Mouse (Mus musculus): Measurements from ENCODE around the gene B3galt4.
A peak's percentile ranks its signal among the peaks of the same experiment; 100 is the strongest.

Gene B3galt4

GRCm38 (mm10) chr17:33947430-33948089 lies 3.7 kb downstream of the B3galt4 start:
- DNase-seq (ENCODE audit: low read depth in 2 of 2, low spot score in 2 of 2), result peak in 1 of 2 experiments; percentile 61

GRCm38 (mm10) chr17:33943454-33943853 lies 7.8 kb downstream of the B3galt4 start:
- DNase-seq (ENCODE audit: low read depth in 2 of 2, low spot score in 2 of 2), result no peak

- no peak for DNase-seq (ENCODE audit: low read depth in 2 of 2, low spot score in 2 of 2)
Measured at GRCm38 (mm10) chr17:33941381-33941780, 9.9 kb downstream of the B3galt4 start.

- DNase-seq (ENCODE audit: low read depth in 2 of 2, low spot score in 2 of 2), result no peak
Measured at GRCm38 (mm10) chr17:33940981-33941380, 10.3 kb downstream of the B3galt4 start.

- peak; percentile 75 to 79 for DNase-seq (ENCODE audit: low read depth in 2 of 2, low spot score in 2 of 2)
Measured at GRCm38 (mm10) chr17:33940206-33940805, 11.0 kb downstream of the B3galt4 start, which contains the start of the genes Pfdn6 and Wdr46. Pfdn6 (minus strand) TSS chr17:33940343. Wdr46 (plus strand) TSS chr17:33940660.

- DNase-seq (ENCODE audit: low read depth in 2 of 2, low spot score in 2 of 2), result no peak
Measured at GRCm38 (mm10) chr17:33938783-33939182, 12.5 kb downstream of the B3galt4 start.

GRCm38 (mm10) chr17:33936993-33937392 lies 14.3 kb downstream of the B3galt4 start:
- DNase-seq (ENCODE audit: low read depth in 2 of 2, low spot score in 2 of 2), result no peak

- DNase-seq (ENCODE audit: low read depth in 2 of 2, low spot score in 2 of 2), result no peak
Measured at GRCm38 (mm10) chr17:33935422-33936055, 15.7 kb downstream of the B3galt4 start.

GRCm38 (mm10) chr17:33932970-33933369 lies 18.3 kb downstream of the B3galt4 start:
- no peak for DNase-seq (ENCODE audit: low read depth in 2 of 2, low spot score in 2 of 2)

GRCm38 (mm10) chr17:33932448-33932847 lies 18.8 kb downstream of the B3galt4 start:
- DNase-seq (ENCODE audit: low read depth in 2 of 2, low spot score in 2 of 2), result no peak

- DNase-seq (ENCODE audit: low read depth in 2 of 2, low spot score in 2 of 2), result no peak
Measured at GRCm38 (mm10) chr17:33931947-33932346, 19.3 kb downstream of the B3galt4 start.

GRCm38 (mm10) chr17:33931159-33931866 lies 20.0 kb downstream of the B3galt4 start:
- DNase-seq (ENCODE audit: low read depth in 2 of 2, low spot score in 2 of 2), result no peak

GRCm38 (mm10) chr17:33930280-33931158 lies 20.8 kb downstream of the B3galt4 start:
- DNase-seq (ENCODE audit: low read depth in 2 of 2, low spot score in 2 of 2), result peak in 1 of 2 experiments; percentile 55

GRCm38 (mm10) chr17:33929371-33930279 lies 21.7 kb downstream of the B3galt4 start, which contains the start of gene Rgl2:
Rgl2 (plus strand) TSS chr17:33929543.
- peak; percentile 93 to 97 for DNase-seq (ENCODE audit: low read depth in 2 of 2, low spot score in 2 of 2)

- DNase-seq (ENCODE audit: low read depth in 2 of 2, low spot score in 2 of 2), result no peak
Measured at GRCm38 (mm10) chr17:33928251-33928947, 22.9 kb downstream of the B3galt4 start.

- no peak for DNase-seq (ENCODE audit: low read depth in 2 of 2, low spot score in 2 of 2)
Measured at GRCm38 (mm10) chr17:33926207-33926932, 24.9 kb downstream of the B3galt4 start.

- no peak for DNase-seq (ENCODE audit: low read depth in 2 of 2, low spot score in 2 of 2)
Measured at GRCm38 (mm10) chr17:33925406-33926116, 25.7 kb downstream of the B3galt4 start.
